Mouse (Mus musculus) lung, adult 10 weeks (tissue): ENCODE measurements around the gene Ccl21a. TPM values are rescaled to one million over a fixed set of nuclear protein-coding genes. Genes with fewer than 3 reads are reported as not detected.

ENCODE experiments used
- polyA plus RNA-seq: library from polyadenylated mRNA; stranded (reverse); fragments of 350-450 nt; fragmentation: Illumina TruSeq; extraction: RNeasy Lipid Tissue Mini Kit (QIAGEN cat#74804); gene quantifications from one replicate; pipeline ENCODE4 v1.2.3, GENCODE M21; 2014; ENCODE audit warnings: low read depth, low replicate concordance; ENCODE audit not compliant: insufficient read depth

Ccl21a gene
- polyA plus RNA-seq = 177 TPM

DNA sequence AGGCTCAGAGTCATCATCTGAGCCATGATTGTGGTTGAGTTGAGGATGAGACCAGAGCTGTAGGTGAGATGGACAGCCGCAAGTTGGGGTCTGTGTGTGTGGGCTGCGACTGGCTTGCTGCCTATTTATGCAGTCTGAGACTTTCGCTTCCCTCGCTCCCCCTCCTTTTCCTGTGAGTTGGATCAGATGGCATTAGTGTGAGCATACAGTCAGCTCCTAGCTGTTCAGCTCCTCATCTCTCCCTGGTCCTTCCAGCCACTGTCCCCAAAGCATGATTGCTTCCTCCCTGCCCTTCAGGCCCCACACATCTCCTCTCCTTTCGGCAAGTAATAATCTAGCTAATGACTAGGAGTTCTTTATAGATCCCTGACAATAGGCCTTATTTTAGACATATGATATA, at the start of gene Ccl21a:
Gene Ccl21a (minus strand): TSS at position 101 of the 400 bp plus-strand sequence.

GRCm38 (mm10) chr4:42756477-42756876, 17.3 kb downstream of the Ccl21a start, which contains the start of gene Ccl19:
Gene Ccl19, minus strand, starts transcription at chr4:42756577.

DNA sequence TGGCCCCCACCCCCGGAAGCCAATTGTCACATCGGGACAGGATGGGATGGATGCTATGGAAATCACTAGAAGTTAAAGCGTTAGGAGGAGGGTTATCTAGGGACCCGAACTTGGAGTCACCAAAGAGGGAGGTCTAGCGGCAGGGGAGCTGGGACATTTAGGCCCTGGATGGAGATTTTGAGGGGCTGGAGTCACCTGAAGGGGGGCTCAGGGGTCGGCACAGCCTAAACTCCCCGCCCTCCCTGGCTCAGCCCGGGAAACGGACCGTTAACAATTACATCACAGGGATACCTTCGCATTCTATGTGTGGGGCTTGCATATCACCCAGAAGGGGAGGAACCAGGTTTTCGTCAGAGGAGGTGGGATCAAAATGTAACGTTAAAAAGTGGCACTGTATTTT, 38.5 kb downstream of the Ccl21a start, which contains the start of gene 4930578G10Rik:
Gene 4930578G10Rik (plus strand): TSS at position 301 of the 400 bp plus-strand sequence.

Other genes with a start within 250 kb of the Ccl21a start
- not detected for gene Fam205a2, start 245.8 kb downstream of the Ccl21a start, polyA plus RNA-seq
- gene Gm10591, start 161.8 kb downstream of the Ccl21a start, polyA plus RNA-seq = 3.5 TPM
- 11.3 TPM for gene Gm2564, start 144.3 kb downstream of the Ccl21a start, polyA plus RNA-seq
- gene Ccl27b, start 118.7 kb downstream of the Ccl21a start, polyA plus RNA-seq = not detected
- not detected for gene Il11ra2, start 112.1 kb downstream of the Ccl21a start, polyA plus RNA-seq
- gene 4930578G10Rik, start 38.4 kb downstream of the Ccl21a start, polyA plus RNA-seq = not detected
- 7.6 TPM for gene Ccl19, start 17.4 kb downstream of the Ccl21a start, polyA plus RNA-seq
- gene Fam205a1, start 79.9 kb upstream of the Ccl21a start, polyA plus RNA-seq = not detected
- gene Gm12394, start 82.8 kb upstream of the Ccl21a start, polyA plus RNA-seq = not detected
- not detected for gene Fam205c, start 100.2 kb upstream of the Ccl21a start, polyA plus RNA-seq
- gene Phf24, start 142.7 kb upstream of the Ccl21a start, polyA plus RNA-seq = 2.3 TPM
- 16.1 TPM for gene Dnajb5, start 175.8 kb upstream of the Ccl21a start, polyA plus RNA-seq
- not detected for gene 1700022I11Rik, start 195.6 kb upstream of the Ccl21a start, polyA plus RNA-seq
- 114 TPM for gene Vcp, start 226.5 kb upstream of the Ccl21a start, polyA plus RNA-seq
- 3.8 TPM for gene Fancg, start 236.5 kb upstream of the Ccl21a start, polyA plus RNA-seq